Mouse (Mus musculus) layer of hippocampus, adult 2 months (tissue): ENCODE data around the gene Lrrc4b. TPM values are rescaled to one million over a fixed set of nuclear protein-coding genes. Genes with fewer than 3 reads are reported as not detected.

Experiments used
- DNase-seq, 2 experiments: peaks; one replicate each; pipeline ENCODE4 v3.0.0; 2022; ENCODE audit warnings: low spot score in 2 of 2
- H3K27ac ChIP-seq: fragments of 200-600 bp; 2 replicates; pipeline ENCODE4 v1.8.1; 2022
- H3K4me3 ChIP-seq: fragments of 200-600 bp; 2 replicates; pipeline ENCODE4 v1.8.1; 2022; ENCODE audit warnings: mild to moderate bottlenecking
- CTCF ChIP-seq: fragments of 200-600 bp; conservative IDR thresholded peaks from 2 replicates; pipeline ENCODE4 v1.8.1; 2022; ENCODE audit warnings: antibody characterized with exemption, mild to moderate bottlenecking, moderate library complexity
- microRNA-seq, 2 experiments: library from miRNA; unstranded; fragments of <30 nt; microRNA quantifications; one replicate each; pipeline ENCODE4 v1.2.0; 2021
- total RNA-seq, 2 experiments: library from RNA; stranded (reverse); gene quantifications; 2 replicates each; pipeline ENCODE4 v1.2.3; 2021

Lrrc4b gene
- total RNA-seq, 2 experiments from 2014 or later, result 318 to 334 TPM

DNA sequence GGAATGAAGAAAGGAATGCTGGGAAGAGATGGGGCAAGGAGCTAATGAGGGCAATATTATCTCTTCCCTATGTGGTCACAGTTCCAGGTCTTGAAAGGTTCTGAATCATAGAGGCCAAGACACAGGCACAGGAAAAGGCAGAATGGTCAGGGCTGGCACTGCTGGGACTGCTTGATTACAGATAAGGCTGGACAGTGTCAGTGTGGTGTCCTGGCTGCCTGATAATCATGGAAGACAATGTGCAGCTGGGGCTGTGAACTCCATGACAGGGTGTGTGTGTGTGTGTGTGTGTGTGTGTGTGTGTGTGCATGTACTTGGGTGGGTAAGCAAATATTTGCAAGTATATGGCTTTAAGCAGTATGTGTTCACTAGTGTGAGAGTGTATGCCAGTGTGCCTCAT, 78.7 kb downstream of the Lrrc4b start:
- TF ChIP-seq CTCF, result no peak
- Histone ChIP-seq H3K4me3 (no peak overlapping the region), H3K27ac (no peak overlapping the region)
- DNase-seq, result no peak

Small RNAs within 50 kb of the gene (microRNA-seq; reads per million reads assigned to microRNA genes)
- gene Mir7052, result 9.6 to 11.6 reads per million in 2 experiments

Other genes with a start within 250 kb of the Lrrc4b start
- not detected for gene Klk1b24, start 240.8 kb upstream of the Lrrc4b start, total RNA-seq
- gene Klk1b3, start 230.8 kb upstream of the Lrrc4b start, total RNA-seq, result not detected
- not detected for gene Klk1b4, start 221.6 kb upstream of the Lrrc4b start, total RNA-seq
- gene Klk1b5, start 213.1 kb upstream of the Lrrc4b start, total RNA-seq, result not detected
- gene Klk1, start 203.7 kb upstream of the Lrrc4b start, total RNA-seq, result not detected
- not detected for gene Gm36864, start 192.8 kb upstream of the Lrrc4b start, total RNA-seq
- under 1 TPM; 0.79 to 0.92 TPM for gene 1700028J19Rik, start 182.3 kb upstream of the Lrrc4b start, total RNA-seq
- gene 2410002F23Rik, start 182.3 kb upstream of the Lrrc4b start, total RNA-seq, result 10 to 100 TPM; 87.8 to 90.3 TPM
- not detected for gene Acp4, start 171.6 kb upstream of the Lrrc4b start, total RNA-seq
- not detected for gene Gm15517, start 167.6 kb upstream of the Lrrc4b start, total RNA-seq
- 1 to 10 TPM; 3.0 to 3.5 TPM for gene Clec11a, start 122.1 kb upstream of the Lrrc4b start, total RNA-seq
- gene Shank1, start 118.8 kb upstream of the Lrrc4b start, total RNA-seq, result 100 to 1,000 TPM; 647 to 698 TPM
- gene Syt3, start 44.9 kb upstream of the Lrrc4b start, total RNA-seq, result 10 to 100 TPM; 89.4 to 95.9 TPM
- 1 to 10 TPM; 3.0 to 3.3 TPM for gene 1700008O03Rik, start 43.2 kb upstream of the Lrrc4b start, total RNA-seq
- 10 to 100 TPM; 12.2 to 18.1 TPM for gene Aspdh, start 36.4 kb downstream of the Lrrc4b start, total RNA-seq
- 10 to 100 TPM; 91.3 to 92.0 TPM for gene Josd2, start 39.0 kb downstream of the Lrrc4b start, total RNA-seq
- gene Emc10, start 67.5 kb downstream of the Lrrc4b start, total RNA-seq, result 100 to 1,000 TPM; 210 to 220 TPM
- 10 to 100 TPM; 19.3 to 23.4 TPM for gene Fam71e1, start 67.6 kb downstream of the Lrrc4b start, total RNA-seq
- gene Mybpc2, start 95.6 kb downstream of the Lrrc4b start, total RNA-seq, result not detected
- under 1 TPM; 0.12 to 0.13 TPM for gene Spib, start 103.1 kb downstream of the Lrrc4b start, total RNA-seq
- 10 to 100 TPM in 1 of 2 experiments, 1 to 10 TPM in 1; 9.0 to 10.5 TPM for gene Pold1, start 119.8 kb downstream of the Lrrc4b start, total RNA-seq
- gene Nr1h2, start 124.9 kb downstream of the Lrrc4b start, total RNA-seq, result 10 to 100 TPM; 58.2 to 66.7 TPM
- not detected for gene Napsa, start 143.4 kb downstream of the Lrrc4b start, total RNA-seq
- 100 to 1,000 TPM; 184 to 186 TPM for gene Kcnc3, start 161.6 kb downstream of the Lrrc4b start, total RNA-seq
- gene Myh14, start 241.8 kb downstream of the Lrrc4b start, total RNA-seq, result 10 to 100 TPM; 30.4 TPM